ENCODE assay signal across 15 mouse cellular contexts in the genomic region with DNA sequence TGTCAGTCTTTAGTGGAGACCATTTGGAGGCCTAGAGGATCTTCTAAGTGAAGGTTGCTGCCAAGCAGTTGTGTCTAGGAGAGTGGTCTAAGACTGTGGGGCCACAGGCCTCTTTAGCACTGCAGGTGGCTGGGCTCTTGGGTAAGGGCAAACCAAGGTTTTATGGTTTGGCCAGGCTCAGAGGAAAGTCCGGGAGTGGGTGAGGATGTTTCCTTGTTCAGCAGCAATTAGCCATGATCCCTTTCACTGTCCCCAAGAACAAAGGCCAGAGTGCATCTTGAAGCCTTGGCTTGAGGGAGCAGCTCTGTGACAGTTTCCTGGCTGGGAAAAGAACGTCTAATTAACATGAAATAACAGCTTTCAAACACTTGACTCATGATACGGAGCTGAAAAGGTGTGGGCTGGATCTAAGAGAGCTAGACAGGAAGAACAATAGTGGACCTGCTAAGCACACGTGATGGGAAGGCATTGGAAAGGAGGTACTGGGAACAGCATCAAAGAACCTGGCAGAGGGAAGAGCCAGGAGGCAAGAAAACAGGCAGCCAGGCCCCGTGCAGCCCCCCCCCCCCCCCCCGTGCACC.
"Had no signal": no experiment of that assay in that cellular context is flagged by ENCODE, and none has a peak within 500 bp of the region (broad histone marks: within the 10 kb centered on the region; RNA-seq: fewer than 3 reads in every experiment).

No protein-coding gene starts in this region.

- H3K4me3 ChIP-seq: limb, embryonic 10.5 days; liver, embryonic 12.5 days; megakaryocyte, embryonic 14.5 days; midbrain, embryonic 15.5 days; neural tube, embryonic 12.5 days; stomach, embryonic 15.5 days had no signal

- H3K9ac ChIP-seq: liver, embryonic 12.5 days; lung, embryonic 14.5 days; midbrain, embryonic 15.5 days; neural tube, embryonic 12.5 days; stomach, embryonic 15.5 days had no signal

- DNase-seq: kidney, postnatal 14 days; lung, embryonic 14.5 days; lung, postnatal 10 days; retina, postnatal 1 day; right cerebral cortex, postnatal 4 days; thymus, adult 2 months; thymus, postnatal 36 days had no signal

- H3K4me1 ChIP-seq: liver, embryonic 12.5 days; midbrain, embryonic 15.5 days; neural tube, embryonic 12.5 days; stomach, embryonic 15.5 days had no signal

- H3K4me2 ChIP-seq: liver, embryonic 12.5 days; lung, embryonic 14.5 days; midbrain, embryonic 11.5 days; midbrain, embryonic 15.5 days; neural tube, embryonic 12.5 days; stomach, embryonic 15.5 days had no signal

- H3K27ac ChIP-seq: limb, embryonic 10.5 days; liver, embryonic 12.5 days; macrophage; midbrain, embryonic 15.5 days; neural tube, embryonic 12.5 days; stomach, embryonic 15.5 days had no signal

- H3K36me3 ChIP-seq: stomach, embryonic 15.5 days had no signal

- H3K9me3 ChIP-seq: limb, embryonic 10.5 days; liver, embryonic 12.5 days; megakaryocyte, embryonic 14.5 days; midbrain, embryonic 15.5 days; neural tube, embryonic 12.5 days; stomach, embryonic 15.5 days had no signal

- ATAC-seq: liver, embryonic 12.5 days; midbrain, embryonic 15.5 days had no signal

- H3K27me3 ChIP-seq: liver, embryonic 12.5 days; megakaryocyte, embryonic 14.5 days; midbrain, embryonic 15.5 days; neural tube, embryonic 12.5 days; stomach, embryonic 15.5 days had no signal
